Mouse (Mus musculus) forebrain, embryonic 14.5 days (tissue): ENCODE data around the gene Mkln1. TPM values are rescaled to one million over a fixed set of nuclear protein-coding genes. Genes with fewer than 3 reads are reported as not detected.
A peak's percentile ranks its signal among the peaks of the same experiment; 100 is the strongest.

Source experiments
- ATAC-seq: fragments of 200-750 bp; cut with Nextera tagmentation; 2 replicates; pipeline ENCODE4 v1.8.0; 2017; ENCODE audit warnings: mild to moderate bottlenecking, moderate library complexity
- DNase-seq: peaks from one replicate; pipeline ENCODE4 v3.0.0-alpha.2; 2015; ENCODE audit warnings: low spot score
- H3K27ac ChIP-seq: fragments of 300-500 bp; sonication (generic); 2 replicates; pipeline ENCODE4 v1.5.1; 2014; ENCODE audit warnings: low read depth, mild to moderate bottlenecking, control low read depth, low read length, moderate library complexity
- H3K27me3 ChIP-seq: fragments of 300-500 bp; sonication (generic); replicated peaks from 2 replicates; pipeline ENCODE4 v1.6.1; 2014; ENCODE audit warnings: low read length, control low read depth, mixed read lengths; ENCODE audit not compliant: control insufficient read depth, insufficient read depth
- H3K36me3 ChIP-seq: fragments of 300-500 bp; sonication (generic); 2 replicates; pipeline ENCODE4 v1.6.1; 2014; ENCODE audit warnings: low read length, control low read depth; ENCODE audit not compliant: control insufficient read depth, insufficient read depth
- H3K4me1 ChIP-seq: fragments of 300-500 bp; sonication (generic); 2 replicates; pipeline ENCODE4 v1.6.1; 2014; ENCODE audit warnings: antibody characterized with exemption, low read length, control low read depth; ENCODE audit not compliant: control insufficient read depth, insufficient read depth
- H3K4me2 ChIP-seq: fragments of 300-500 bp; sonication (generic); 2 replicates; pipeline ENCODE4 v1.6.1; 2014; ENCODE audit warnings: mild to moderate bottlenecking, control low read depth, low read length
- H3K4me3 ChIP-seq: fragments of 300-500 bp; sonication (generic); 2 replicates; pipeline ENCODE4 v1.5.1; 2014; ENCODE audit warnings: low read depth, low read length, control low read depth
- H3K9ac ChIP-seq: fragments of 300-500 bp; sonication (generic); 2 replicates; pipeline ENCODE4 v1.6.1; 2014; ENCODE audit warnings: mild to moderate bottlenecking, low read length, control low read depth, moderate library complexity
- H3K9me3 ChIP-seq: fragments of 300-500 bp; sonication (generic); replicated peaks from 2 replicates; pipeline ENCODE4 v1.6.1; 2016; ENCODE audit warnings: low read length, control low read depth, mixed read lengths; ENCODE audit not compliant: control insufficient read depth
- WGBS: fragments of 180-500 bp; shearing (Covaris S2); extraction: QIAGEN DNeasy Blood & Tissue Kit; methylation state at CpG from one replicate; pipeline ENCODE4 v1.1.7; 2014; 5-methylcytosine and 5-hydroxymethylcytosine counted together
- polyA plus RNA-seq: library from polyadenylated mRNA; unstranded; fragments of >200 nt; fragmentation: Nextera tagmentation; extraction: Ambion mirVana; gene quantifications from 2 replicates; pipeline ENCODE4 v1.2.1, GENCODE M21; 2014

The Mkln1 gene
- polyA plus RNA-seq, 1 experiment from 2014 or later, result 156 TPM

GRCm38 (mm10) chr6:31537193-31537592 is 138.7 kb downstream of the Mkln1 start:
- H3K27ac ChIP-seq, result no peak overlapping the region
- 69% methylated on average over 4 of the region's 4 CpGs for WGBS
- no peak for ATAC-seq

GRCm38 (mm10) chr6:31538112-31538511 is 139.6 kb downstream of the Mkln1 start:
- DNase-seq (no peak), ATAC-seq (no peak)
- no peaks in the 10 kb centered on the region for H3K27me3 ChIP-seq
- no peak overlapping the region for H3K4me3 ChIP-seq
- no peak overlapping the region for H3K27ac ChIP-seq
- no peak overlapping the region for H3K4me2 ChIP-seq
- 95% methylated on average over 1 of the region's 1 CpGs for WGBS
- H3K9ac ChIP-seq, result no peak overlapping the region
- no peaks in the 10 kb centered on the region for H3K36me3 ChIP-seq
- no peaks in the 10 kb centered on the region for H3K9me3 ChIP-seq
- no peaks in the 10 kb centered on the region for H3K4me1 ChIP-seq

More at GRCm38 (mm10) chr6:31537193-31537592, 138.7 kb downstream of the Mkln1 start:
- Histone ChIP-seq H3K27me3 (no peaks in the 10 kb centered on the region), H3K4me3 (no peak overlapping the region), H3K9ac (no peak overlapping the region), H3K4me1 (no peaks in the 10 kb centered on the region), H3K36me3 (no peaks in the 10 kb centered on the region), H3K4me2 (no peak overlapping the region), H3K9me3 (no peaks in the 10 kb centered on the region)
- DNase-seq, result no peak

GRCm38 (mm10) chr6:31540018-31540417 is 141.5 kb downstream of the Mkln1 start:
- Histone ChIP-seq H3K36me3 (no peaks in the 10 kb centered on the region), H3K27ac (no peak overlapping the region), H3K9me3 (no peaks in the 10 kb centered on the region), H3K4me1 (no peaks in the 10 kb centered on the region), H3K4me3 (no peak overlapping the region), H3K27me3 (no peaks in the 10 kb centered on the region), H3K9ac (no peak overlapping the region), H3K4me2 (no peak overlapping the region)
- DNase-seq (no peak), ATAC-seq (no peak)
- WGBS, result 92% methylated on average over 6 of the region's 6 CpGs

GRCm38 (mm10) chr6:31544318-31544717 is 145.8 kb downstream of the Mkln1 start:
- H3K4me3 ChIP-seq, result no peak overlapping the region

GRCm38 (mm10) chr6:31549361-31550051 is 151.0 kb downstream of the Mkln1 start:
- no peak overlapping the region for H3K4me3 ChIP-seq
- H3K4me2 ChIP-seq, result no peak overlapping the region
- peaks cover 8% of the 10 kb centered on the region for H3K4me1 ChIP-seq
- no peaks in the 10 kb centered on the region for H3K27me3 ChIP-seq
- H3K9ac ChIP-seq, result no peak overlapping the region
- H3K27ac ChIP-seq, result peak overlapping the region; percentile 23
- peak; percentile 81 for ATAC-seq
- WGBS, result 37% methylated on average over 5 of the region's 5 CpGs
- H3K36me3 ChIP-seq, result no peaks in the 10 kb centered on the region
- H3K9me3 ChIP-seq, result no peaks in the 10 kb centered on the region
- peak; percentile 78 for DNase-seq

More at GRCm38 (mm10) chr6:31544318-31544717, 145.8 kb downstream of the Mkln1 start:
- H3K27me3 ChIP-seq, result no peaks in the 10 kb centered on the region
- no peak overlapping the region for H3K4me2 ChIP-seq
- no peak for DNase-seq
- H3K9me3 ChIP-seq, result no peaks in the 10 kb centered on the region
- no peak overlapping the region for H3K9ac ChIP-seq
- H3K4me1 ChIP-seq, result peaks cover 3% of the 10 kb centered on the region
- 86% methylated on average over 4 of the region's 4 CpGs for WGBS
- no peak for ATAC-seq
- no peaks in the 10 kb centered on the region for H3K36me3 ChIP-seq
- no peak overlapping the region for H3K27ac ChIP-seq

- 83% methylated on average over 22 of the region's 22 CpGs for WGBS
- Histone ChIP-seq H3K9me3 (no peaks in the 10 kb centered on the region), H3K4me2 (no peak overlapping the region), H3K36me3 (no peaks in the 10 kb centered on the region), H3K27me3 (no peaks in the 10 kb centered on the region), H3K4me3 (no peak overlapping the region), H3K27ac (no peak overlapping the region), H3K9ac (no peak overlapping the region), H3K4me1 (peaks cover 8% of the 10 kb centered on the region)
- DNase-seq (no peak), ATAC-seq (no peak)
These were observed 152.5 kb downstream of the Mkln1 start for GRCm38 (mm10) chr6:31550876-31551532.

GRCm38 (mm10) chr6:31556460-31557100 is 158.0 kb downstream of the Mkln1 start:
- 86% methylated on average over 7 of the region's 7 CpGs for WGBS
- ATAC-seq (no peak), DNase-seq (no peak)
- peaks cover 10% of the 10 kb centered on the region for H3K4me1 ChIP-seq
- no peak overlapping the region for H3K4me3 ChIP-seq
- H3K36me3 ChIP-seq, result no peaks in the 10 kb centered on the region
- no peak overlapping the region for H3K4me2 ChIP-seq
- H3K9me3 ChIP-seq, result no peaks in the 10 kb centered on the region
- H3K27me3 ChIP-seq, result no peaks in the 10 kb centered on the region
- H3K9ac ChIP-seq, result no peak overlapping the region
- no peak overlapping the region for H3K27ac ChIP-seq

GRCm38 (mm10) chr6:31560138-31560959 is 161.8 kb downstream of the Mkln1 start:
- DNase-seq, result no peak

More at GRCm38 (mm10) chr6:31560138-31560959, 161.8 kb downstream of the Mkln1 start:
- 9% methylated on average over 13 of the region's 13 CpGs for WGBS
- H3K27me3 ChIP-seq, result no peaks in the 10 kb centered on the region
- peak overlapping the region; percentile 96 for H3K4me2 ChIP-seq
- H3K27ac ChIP-seq, result no peak overlapping the region
- H3K9ac ChIP-seq, result 0 out of 2 replicates have a peak overlapping the region, but pooled peaks have one; percentile 8
- no peaks in the 10 kb centered on the region for H3K36me3 ChIP-seq
- peaks cover 24% of the 10 kb centered on the region for H3K4me1 ChIP-seq
- no peaks in the 10 kb centered on the region for H3K9me3 ChIP-seq
- no peak overlapping the region for H3K4me3 ChIP-seq
- ATAC-seq, result no peak
